Mouse (Mus musculus) forebrain, embryonic 10.5 days (tissue): ENCODE measurements around the gene Cxcl15. TPM values are rescaled to one million over a fixed set of nuclear protein-coding genes. Genes with fewer than 3 reads are reported as not detected.
"Not testable (repeated sequence)": the region's sequence is repeated elsewhere in the genome, so short reads cannot be mapped to it uniquely, and the experiment has no call there.

Source experiments
- DNase-seq: peaks from one replicate; pipeline ENCODE4 v3.0.0-alpha.2; 2017; ENCODE audit warnings: low spot score; ENCODE audit errors: extremely low spot score
- H3K27ac ChIP-seq: fragments of 300-500 bp; sonication (generic); 2 replicates; pipeline ENCODE4 v1.5.1; 2016; ENCODE audit warnings: mild to moderate bottlenecking
- H3K27me3 ChIP-seq: fragments of 300-500 bp; sonication (generic); 2 replicates; pipeline ENCODE4 v1.6.1; 2016; ENCODE audit warnings: mild to moderate bottlenecking; ENCODE audit not compliant: poor library complexity, severe bottlenecking
- H3K36me3 ChIP-seq: fragments of 300-500 bp; sonication (generic); replicated peaks from 2 replicates; pipeline ENCODE4 v1.6.1; 2016; ENCODE audit warnings: mild to moderate bottlenecking, moderate library complexity
- H3K4me1 ChIP-seq: fragments of 300-500 bp; sonication (generic); 2 replicates; pipeline ENCODE4 v1.6.1; 2016
- H3K4me3 ChIP-seq: fragments of 300-500 bp; sonication (generic); 2 replicates; pipeline ENCODE4 v1.5.1; 2016; ENCODE audit warnings: mild to moderate bottlenecking, moderate library complexity
- H3K9me3 ChIP-seq: fragments of 300-500 bp; sonication (generic); 2 replicates; pipeline ENCODE4 v1.6.1; 2016; ENCODE audit warnings: mild to moderate bottlenecking, moderate library complexity
- WGBS: fragments of 180-500 bp; shearing (Covaris S2); methylation state at CpG from one replicate; pipeline ENCODE4 v1.1.7; 2016; 5-methylcytosine and 5-hydroxymethylcytosine counted together
- polyA plus RNA-seq: library from polyadenylated mRNA; unstranded; fragments of >200 nt; fragmentation: Nextera tagmentation; extraction: Ambion mirVana; gene quantifications from 2 replicates; pipeline ENCODE4 v1.2.1, GENCODE M21; 2016

The Cxcl15 gene
- polyA plus RNA-seq, 1 experiment from 2014 or later, result not detected

DNA sequence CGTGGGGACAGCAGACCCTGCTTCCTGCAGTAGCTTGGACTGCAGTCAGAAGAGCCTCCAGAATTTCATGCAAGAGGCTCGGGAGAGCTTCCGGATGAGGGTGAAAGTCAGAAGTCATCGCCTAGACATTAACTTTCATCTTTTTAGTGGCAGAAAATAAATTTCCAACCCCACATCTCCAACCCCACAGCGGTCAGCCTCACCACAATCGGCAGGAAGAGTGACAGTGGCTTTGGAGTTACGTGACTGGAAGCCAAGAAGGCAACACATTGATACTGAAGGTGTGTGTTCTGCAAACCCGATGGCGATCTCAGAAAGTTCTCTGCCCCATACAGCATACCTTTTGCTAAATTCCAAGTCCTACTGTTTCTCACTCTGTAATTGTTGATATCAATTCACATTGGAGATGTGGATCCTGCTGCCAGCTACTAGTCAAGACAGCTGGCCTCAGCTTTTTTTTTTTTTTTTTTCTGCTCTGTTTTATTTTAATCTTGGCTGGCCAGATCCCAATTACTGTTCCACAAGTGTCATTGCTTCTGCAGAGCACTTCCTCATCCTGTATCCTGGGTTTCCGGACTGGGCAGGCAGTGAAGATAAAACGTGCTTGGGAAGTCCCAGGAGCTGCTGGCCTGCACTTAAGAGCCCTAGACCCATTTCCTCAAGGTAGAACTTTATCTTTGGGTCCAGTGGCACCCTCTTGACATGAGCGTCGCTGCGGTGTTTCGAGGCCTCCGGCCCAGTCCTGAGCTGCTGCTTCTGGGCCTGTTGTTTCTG is 22.3 kb upstream of the Cxcl15 start, which contains the start of gene Pf4:
Gene Pf4, plus strand, starts transcription at position 556 of the 774 bp plus-strand sequence.
- no peaks in the 10 kb centered on the region for H3K36me3 ChIP-seq
- no peak for DNase-seq
- WGBS, result 89% methylated on average over 16 of the region's 16 CpGs

DNA sequence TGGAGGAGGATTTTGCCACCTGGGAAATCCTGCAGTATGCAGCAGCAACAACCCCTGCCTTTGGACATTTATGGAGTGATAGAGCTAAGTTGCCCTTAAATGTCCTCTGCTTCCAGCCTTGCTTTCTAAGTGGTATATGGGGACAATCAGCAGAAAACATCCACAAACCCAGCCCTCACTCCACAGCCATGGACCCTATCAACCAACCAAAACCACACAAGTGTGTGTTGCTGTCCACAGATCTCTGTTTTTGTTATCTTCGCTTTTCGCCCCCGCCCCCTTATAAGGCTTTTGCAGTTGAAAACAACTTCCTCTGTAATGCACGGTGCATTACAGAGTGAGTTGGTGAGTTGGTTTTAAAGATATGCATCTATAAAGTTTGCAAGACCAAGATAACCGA is 18.8 kb upstream of the Cxcl15 start:
- Histone ChIP-seq H3K27ac (no peak overlapping the region), H3K4me1 (peaks cover 11% of the 10 kb centered on the region), H3K9me3 (no peaks in the 10 kb centered on the region), H3K27me3 (no peaks in the 10 kb centered on the region), H3K4me3 (no peak overlapping the region), H3K36me3 (no peaks in the 10 kb centered on the region)
- WGBS, result 94% methylated on average over 5 of the region's 5 CpGs
- DNase-seq, result no peak

More for the DNA sequence above, 22.3 kb upstream of the Cxcl15 start, which contains the start of gene Pf4:
- H3K9me3 ChIP-seq, result no peaks in the 10 kb centered on the region
- H3K27ac ChIP-seq, result no peak within 1 kb of the TSS
- no peaks in the 10 kb centered on the region for H3K27me3 ChIP-seq
- H3K4me1 ChIP-seq, result 0 out of 2 replicates have a peak, but pooled peaks cover 2% of the 10 kb centered on the region
- no peak within 1 kb of the TSS for H3K4me3 ChIP-seq

GRCm38 (mm10) chr5:90777621-90778020 is 16.7 kb upstream of the Cxcl15 start:
- Histone ChIP-seq H3K4me3 (no peak overlapping the region), H3K27me3 (no peaks in the 10 kb centered on the region), H3K27ac (no peak overlapping the region), H3K4me1 (peaks cover 11% of the 10 kb centered on the region), H3K9me3 (no peaks in the 10 kb centered on the region), H3K36me3 (no peaks in the 10 kb centered on the region)
- WGBS, result 77% methylated on average over 10 of the region's 10 CpGs
- no peak for DNase-seq

- no peaks in the 10 kb centered on the region for H3K36me3 ChIP-seq
- H3K27me3 ChIP-seq, result no peaks in the 10 kb centered on the region
- DNase-seq, result no peak
- no peak overlapping the region for H3K27ac ChIP-seq
- H3K4me1 ChIP-seq, result peaks cover 11% of the 10 kb centered on the region
- H3K4me3 ChIP-seq, result no peak overlapping the region
- 85% methylated on average over 6 of the region's 6 CpGs for WGBS
- no peaks in the 10 kb centered on the region for H3K9me3 ChIP-seq
These were observed 15.5 kb upstream of the Cxcl15 start for GRCm38 (mm10) chr5:90778856-90779255.

DNA sequence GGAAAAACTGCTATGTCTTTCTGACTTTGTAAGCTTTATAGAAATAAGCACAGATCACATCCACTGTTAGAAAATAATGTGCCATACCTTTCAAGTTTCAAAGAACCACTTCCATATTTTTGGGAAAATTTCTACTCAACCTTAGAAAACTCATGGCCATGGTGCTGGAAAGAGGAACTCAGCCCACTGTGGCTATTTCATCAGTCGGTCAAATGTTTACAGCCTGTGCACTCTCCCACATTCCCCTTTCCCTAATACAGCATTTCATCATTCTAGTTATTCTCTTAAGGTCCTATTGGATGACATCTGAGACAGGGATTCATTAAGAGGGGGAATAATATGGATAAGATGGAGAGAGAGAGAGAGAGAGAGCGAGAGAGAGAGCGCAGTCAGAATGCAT is 10.6 kb upstream of the Cxcl15 start:
- no peak for DNase-seq
- no peak overlapping the region for H3K27ac ChIP-seq
- peaks cover 9% of the 10 kb centered on the region for H3K4me1 ChIP-seq
- H3K9me3 ChIP-seq, result no peaks in the 10 kb centered on the region
- no peak overlapping the region for H3K4me3 ChIP-seq
- no peaks in the 10 kb centered on the region for H3K36me3 ChIP-seq
- WGBS, result 91% methylated on average over 3 of the region's 3 CpGs
- peaks cover 8% of the 10 kb centered on the region for H3K27me3 ChIP-seq

- H3K9me3 ChIP-seq, result no peaks in the 10 kb centered on the region
- peak; percentile 44 for DNase-seq
- peak within 1 kb of the TSS; percentile 52 for H3K4me3 ChIP-seq
- H3K4me1 ChIP-seq, result peaks cover 9% of the 10 kb centered on the region
- H3K27me3 ChIP-seq, result peaks cover 8% of the 10 kb centered on the region
- H3K27ac ChIP-seq, result no peak within 1 kb of the TSS
- H3K36me3 ChIP-seq, result no peaks in the 10 kb centered on the region
- WGBS, result 15% methylated on average over 26 of the region's 26 CpGs
These were observed 8.4 kb upstream of the Cxcl15 start, which contains the start of gene Cxcl3 for GRCm38 (mm10) chr5:90785659-90786588. Gene Cxcl3 (plus strand): TSS chr5:90786103.

DNA sequence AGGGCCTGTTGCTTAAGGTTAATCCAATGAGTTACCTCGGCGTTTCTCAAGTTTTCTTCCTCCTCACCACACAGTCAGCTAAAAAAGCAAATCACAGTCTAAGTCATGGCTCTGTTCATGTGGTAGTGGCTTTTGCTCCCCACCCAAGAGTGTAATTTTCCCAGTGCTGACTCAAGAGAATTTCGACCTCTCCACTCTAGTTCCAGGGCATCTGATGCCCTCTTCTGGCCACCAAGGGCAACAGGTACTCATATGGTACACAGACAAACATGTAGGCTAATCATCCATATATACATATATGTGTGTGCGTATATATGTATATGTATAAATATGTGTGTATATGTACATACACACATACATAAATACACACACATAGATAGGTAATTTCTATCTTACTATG is 6.2 kb upstream of the Cxcl15 start:
- Histone ChIP-seq H3K27ac (no peak overlapping the region), H3K9me3 (no peaks in the 10 kb centered on the region), H3K27me3 (peaks cover 8% of the 10 kb centered on the region), H3K4me1 (peaks cover 9% of the 10 kb centered on the region), H3K4me3 (no peak overlapping the region), H3K36me3 (no peaks in the 10 kb centered on the region)
- no peak for DNase-seq
- WGBS, result 76% methylated on average over 4 of the region's 4 CpGs

- 88% methylated on average over 11 of the region's 11 CpGs for WGBS
- Histone ChIP-seq H3K27me3 (peaks cover 8% of the 10 kb centered on the region), H3K4me3 (no peak overlapping the region), H3K27ac (no peak overlapping the region), H3K4me1 (peaks cover 9% of the 10 kb centered on the region), H3K9me3 (no peaks in the 10 kb centered on the region), H3K36me3 (no peaks in the 10 kb centered on the region)
- DNase-seq, result no peak
These were observed 4.8 kb upstream of the Cxcl15 start for GRCm38 (mm10) chr5:90789306-90790073.

DNA sequence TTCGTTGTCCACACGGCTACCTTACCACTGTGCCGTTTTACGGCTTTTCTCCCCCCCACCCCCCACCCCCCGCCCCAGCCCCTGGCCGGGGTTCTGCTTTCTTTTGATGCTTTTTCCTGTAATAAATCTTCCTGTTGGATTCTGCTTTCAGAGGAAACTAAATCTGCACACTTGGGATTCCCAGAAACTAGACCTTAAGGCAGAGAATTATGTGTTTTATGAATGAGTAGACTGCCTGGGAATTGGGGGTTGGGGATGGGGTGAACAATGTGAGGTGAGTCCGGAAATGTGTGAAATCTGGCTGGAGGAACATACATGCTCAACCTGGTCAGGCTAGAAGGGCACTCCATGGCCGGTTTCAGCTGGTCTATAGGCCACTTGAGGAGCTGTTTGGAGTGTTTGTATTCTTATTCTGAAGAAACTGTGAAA is 4.2 kb upstream of the Cxcl15 start:
- no peak overlapping the region for H3K27ac ChIP-seq
- H3K4me1 ChIP-seq, result peaks cover 9% of the 10 kb centered on the region
- peaks cover 8% of the 10 kb centered on the region for H3K27me3 ChIP-seq
- WGBS, result 89% methylated on average over 8 of the region's 8 CpGs
- no peak for DNase-seq
- H3K9me3 ChIP-seq, result no peaks in the 10 kb centered on the region
- H3K36me3 ChIP-seq, result no peaks in the 10 kb centered on the region
- no peak overlapping the region for H3K4me3 ChIP-seq

GRCm38 (mm10) chr5:90795392-90795791 is 1.1 kb downstream of the Cxcl15 start:
- H3K36me3 ChIP-seq, H3K27me3 ChIP-seq, H3K9me3 ChIP-seq, H3K4me1 ChIP-seq, H3K27ac ChIP-seq, H3K4me3 ChIP-seq, DNase-seq: not testable (repeated sequence)
- 91% methylated on average over 2 of the region's 2 CpGs for WGBS

GRCm38 (mm10) chr5:90804574-90804973 is 10.2 kb downstream of the Cxcl15 start:
- Histone ChIP-seq H3K4me3 (no peak overlapping the region), H3K27ac (no peak overlapping the region), H3K4me1 (no peaks in the 10 kb centered on the region), H3K36me3 (no peaks in the 10 kb centered on the region), H3K27me3 (no peaks in the 10 kb centered on the region), H3K9me3 (no peaks in the 10 kb centered on the region)
- DNase-seq, result no peak

DNA sequence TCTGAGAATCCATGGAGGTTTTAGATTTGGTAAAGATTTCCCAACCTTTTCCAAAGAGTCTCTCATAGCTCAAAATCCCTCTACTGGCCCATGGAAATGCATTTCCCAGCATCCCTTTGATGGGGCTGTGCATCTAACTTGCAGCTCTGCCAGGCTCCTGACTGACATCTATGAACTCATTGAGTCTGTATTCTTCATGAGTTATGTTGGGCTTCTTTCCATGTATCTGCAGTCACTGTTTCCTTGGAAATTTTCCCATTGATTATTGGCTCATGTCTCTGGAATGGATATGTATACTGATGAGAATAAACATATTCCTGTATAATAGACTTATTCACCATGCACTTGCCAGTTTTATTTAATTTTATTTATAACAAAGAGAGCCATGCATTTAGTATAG is 11.7 kb downstream of the Cxcl15 start:
- no peaks in the 10 kb centered on the region for H3K4me1 ChIP-seq
- H3K27me3 ChIP-seq, result no peaks in the 10 kb centered on the region
- H3K4me3 ChIP-seq, result no peak overlapping the region
- H3K9me3 ChIP-seq, result no peaks in the 10 kb centered on the region
- no peak for DNase-seq
- no peak overlapping the region for H3K27ac ChIP-seq
- H3K36me3 ChIP-seq, result no peaks in the 10 kb centered on the region
